Mouse (Mus musculus): ENCODE results near the gene Dip2b. TPM values are rescaled to one million over a fixed set of nuclear protein-coding genes. Genes with fewer than 3 reads are reported as not detected.

The Dip2b gene
- total and polyA plus RNA-seq, 2 experiments = 2.0 to 3.1 TPM

- H3K36me3 ChIP-seq (ENCODE audit: control insufficient read depth, insufficient read depth, low read length) = no peaks in the 10 kb centered on the region
- peaks cover 5% of the 10 kb centered on the region for H3K4me1 ChIP-seq (ENCODE audit: control insufficient read depth, insufficient read depth, low read length)
- no peak for DNase-seq (ENCODE audit: extremely low read depth, low read depth, low spot score)
- H3K79me2 ChIP-seq (ENCODE audit: control insufficient read depth, insufficient read depth, low read length) = peaks cover 32% of the 10 kb centered on the region
- 61% methylated on average over 10 of the region's 10 CpGs for WGBS
- TF ChIP-seq POLR2A (IDR thresholded peaks at IDR 0.05; ENCODE audit: extremely low read depth, insufficient read depth, low read length) (no peak), CTCF (IDR thresholded peaks at IDR 0.05; ENCODE audit: low read depth, low read length) (no peak)
- H3K27ac ChIP-seq (replicated peaks; ENCODE audit: insufficient read depth, low read depth, low read length) = no peak overlapping the region
- no peak overlapping the region for H3K9ac ChIP-seq (ENCODE audit: low read depth, low read length)
- H3K27me3 ChIP-seq (ENCODE audit: control insufficient read depth, insufficient read depth, low read length) = no peaks in the 10 kb centered on the region
- no peak overlapping the region for H3K4me3 ChIP-seq (ENCODE audit: insufficient read depth, low read depth, low read length)
Observed at GRCm38 (mm10) chr15:100041267-100042047, 3.0 kb downstream of the Dip2b start.

- Histone ChIP-seq H3K36me3 (ENCODE audit: control insufficient read depth, insufficient read depth, low read length) (no peaks in the 10 kb centered on the region), H3K9ac (ENCODE audit: low read depth, low read length) (no peak overlapping the region), H3K4me3 (ENCODE audit: insufficient read depth, low read depth, low read length) (no peak overlapping the region), H3K4me1 (ENCODE audit: control insufficient read depth, insufficient read depth, low read length) (peaks cover 5% of the 10 kb centered on the region), H3K27ac (replicated peaks; ENCODE audit: insufficient read depth, low read depth, low read length) (no peak overlapping the region), H3K27me3 (ENCODE audit: control insufficient read depth, insufficient read depth, low read length) (no peaks in the 10 kb centered on the region), H3K79me2 (ENCODE audit: control insufficient read depth, insufficient read depth, low read length) (peaks cover 37% of the 10 kb centered on the region)
- TF ChIP-seq CTCF (IDR thresholded peaks at IDR 0.05; ENCODE audit: low read depth, low read length) = no peak
- TF ChIP-seq POLR2A (IDR thresholded peaks at IDR 0.05; ENCODE audit: extremely low read depth, insufficient read depth, low read length) = no peak
- no peak for DNase-seq (ENCODE audit: extremely low read depth, low read depth, low spot score)
- 75% methylated on average over 9 of the region's 9 CpGs for WGBS
Observed at GRCm38 (mm10) chr15:100042048-100042400, 3.6 kb downstream of the Dip2b start.

- H3K4me3 ChIP-seq (ENCODE audit: insufficient read depth, low read depth, low read length) = no peak overlapping the region
- peaks cover 3% of the 10 kb centered on the region for H3K4me1 ChIP-seq (ENCODE audit: control insufficient read depth, insufficient read depth, low read length)
- H3K36me3 ChIP-seq (ENCODE audit: control insufficient read depth, insufficient read depth, low read length) = no peaks in the 10 kb centered on the region
- H3K9ac ChIP-seq (ENCODE audit: low read depth, low read length) = no peak overlapping the region
- H3K79me2 ChIP-seq (ENCODE audit: control insufficient read depth, insufficient read depth, low read length) = peaks cover 54% of the 10 kb centered on the region
- WGBS = 58% methylated on average over 6 of the region's 6 CpGs
- H3K27ac ChIP-seq (replicated peaks; ENCODE audit: insufficient read depth, low read depth, low read length) = no peak overlapping the region
- DNase-seq (ENCODE audit: extremely low read depth, low read depth, low spot score) = no peak
- no peak for TF ChIP-seq CTCF (IDR thresholded peaks at IDR 0.05; ENCODE audit: low read depth, low read length)
- TF ChIP-seq POLR2A (IDR thresholded peaks at IDR 0.05; ENCODE audit: extremely low read depth, insufficient read depth, low read length) = no peak
- no peaks in the 10 kb centered on the region for H3K27me3 ChIP-seq (ENCODE audit: control insufficient read depth, insufficient read depth, low read length)
Observed at GRCm38 (mm10) chr15:100045576-100045975, 7.1 kb downstream of the Dip2b start.

- TF ChIP-seq CTCF (IDR thresholded peaks at IDR 0.05; ENCODE audit: low read depth, low read length) (no peak), POLR2A (IDR thresholded peaks at IDR 0.05; ENCODE audit: extremely low read depth, insufficient read depth, low read length) (no peak)
- H3K36me3 ChIP-seq (ENCODE audit: control insufficient read depth, insufficient read depth, low read length) = no peaks in the 10 kb centered on the region
- no peak overlapping the region for H3K27ac ChIP-seq (replicated peaks; ENCODE audit: insufficient read depth, low read depth, low read length)
- no peaks in the 10 kb centered on the region for H3K27me3 ChIP-seq (ENCODE audit: control insufficient read depth, insufficient read depth, low read length)
- peaks cover 2% of the 10 kb centered on the region for H3K4me1 ChIP-seq (ENCODE audit: control insufficient read depth, insufficient read depth, low read length)
- 75% methylated on average over 7 of the region's 7 CpGs for WGBS
- H3K4me3 ChIP-seq (ENCODE audit: insufficient read depth, low read depth, low read length) = no peak overlapping the region
- no peak for DNase-seq (ENCODE audit: extremely low read depth, low read depth, low spot score)
- no peak overlapping the region for H3K9ac ChIP-seq (ENCODE audit: low read depth, low read length)
- H3K79me2 ChIP-seq (ENCODE audit: control insufficient read depth, insufficient read depth, low read length) = peaks cover 50% of the 10 kb centered on the region
Observed at GRCm38 (mm10) chr15:100049496-100050087, 11.1 kb downstream of the Dip2b start.

- Histone ChIP-seq H3K4me3 (ENCODE audit: insufficient read depth, low read depth, low read length) (no peak overlapping the region), H3K36me3 (ENCODE audit: control insufficient read depth, insufficient read depth, low read length) (no peaks in the 10 kb centered on the region), H3K9ac (ENCODE audit: low read depth, low read length) (no peak overlapping the region), H3K4me1 (ENCODE audit: control insufficient read depth, insufficient read depth, low read length) (peaks cover 2% of the 10 kb centered on the region; the same call in 1 of the 2 replicates), H3K79me2 (ENCODE audit: control insufficient read depth, insufficient read depth, low read length) (peaks cover 42% of the 10 kb centered on the region), H3K27me3 (ENCODE audit: control insufficient read depth, insufficient read depth, low read length) (no peaks in the 10 kb centered on the region), H3K27ac (replicated peaks; ENCODE audit: insufficient read depth, low read depth, low read length) (no peak overlapping the region)
- 93% methylated on average over 7 of the region's 7 CpGs for WGBS
- no peak for DNase-seq (ENCODE audit: extremely low read depth, low read depth, low spot score)
- TF ChIP-seq CTCF (IDR thresholded peaks at IDR 0.05; ENCODE audit: low read depth, low read length) (no peak), POLR2A (IDR thresholded peaks at IDR 0.05; ENCODE audit: extremely low read depth, insufficient read depth, low read length) (no peak)
Observed at GRCm38 (mm10) chr15:100050940-100051339, 12.5 kb downstream of the Dip2b start.

- H3K27me3 ChIP-seq (ENCODE audit: control insufficient read depth, insufficient read depth, low read length) = no peaks in the 10 kb centered on the region
- H3K9ac ChIP-seq (ENCODE audit: low read depth, low read length) = no peak overlapping the region
Observed at GRCm38 (mm10) chr15:100052726-100053125, 14.3 kb downstream of the Dip2b start.

More at GRCm38 (mm10) chr15:100052726-100053125, 14.3 kb downstream of the Dip2b start:
- H3K79me2 ChIP-seq (ENCODE audit: control insufficient read depth, insufficient read depth, low read length) = peaks cover 37% of the 10 kb centered on the region
- H3K36me3 ChIP-seq (ENCODE audit: control insufficient read depth, insufficient read depth, low read length) = no peaks in the 10 kb centered on the region
- H3K4me1 ChIP-seq (ENCODE audit: control insufficient read depth, insufficient read depth, low read length) = peaks cover 2% of the 10 kb centered on the region; the same call in 1 of the 2 replicates
- 82% methylated on average over 3 of the region's 3 CpGs for WGBS
- H3K27ac ChIP-seq (replicated peaks; ENCODE audit: insufficient read depth, low read depth, low read length) = no peak overlapping the region
- H3K4me3 ChIP-seq (ENCODE audit: insufficient read depth, low read depth, low read length) = no peak overlapping the region
- DNase-seq (ENCODE audit: extremely low read depth, low read depth, low spot score) = no peak
- TF ChIP-seq CTCF (IDR thresholded peaks at IDR 0.05; ENCODE audit: low read depth, low read length) = no peak
- no peak for TF ChIP-seq POLR2A (IDR thresholded peaks at IDR 0.05; ENCODE audit: extremely low read depth, insufficient read depth, low read length)
